Mouse (Mus musculus) embryonic facial prominence, embryonic 15.5 days (tissue): ENCODE measurements around the gene Ncam1. TPM values are rescaled to one million over a fixed set of nuclear protein-coding genes. Genes with fewer than 3 reads are reported as not detected.

Source experiments
- ATAC-seq: fragments of 200-750 bp; cut with Nextera tagmentation; 2 replicates; pipeline ENCODE4 v1.8.0; 2017; ENCODE audit warnings: low read depth, moderate TSS enrichment; ENCODE audit not compliant: insufficient number of reproducible peaks, low FRiP score, low TSS enrichment
- H3K27ac ChIP-seq: fragments of 300-500 bp; sonication (generic); replicated peaks from 2 replicates; pipeline ENCODE4 v1.5.1; 2015; ENCODE audit warnings: mild to moderate bottlenecking, inconsistent platforms
- H3K27me3 ChIP-seq: fragments of 300-500 bp; sonication (generic); 2 replicates; pipeline ENCODE4 v1.6.1; 2015; ENCODE audit warnings: inconsistent platforms
- H3K36me3 ChIP-seq: fragments of 300-500 bp; sonication (generic); 2 replicates; pipeline ENCODE4 v1.6.1; 2015; ENCODE audit warnings: mild to moderate bottlenecking, inconsistent platforms
- H3K4me1 ChIP-seq: fragments of 300-500 bp; sonication (generic); 2 replicates; pipeline ENCODE4 v1.6.1; 2015; ENCODE audit warnings: inconsistent platforms
- H3K4me2 ChIP-seq: fragments of 300-500 bp; sonication (generic); replicated peaks from 2 replicates; pipeline ENCODE4 v1.6.1; 2015; ENCODE audit warnings: mild to moderate bottlenecking, inconsistent platforms
- H3K4me3 ChIP-seq: fragments of 300-500 bp; sonication (generic); replicated peaks from 2 replicates; pipeline ENCODE4 v1.5.1; 2015; ENCODE audit warnings: mild to moderate bottlenecking, inconsistent platforms
- H3K9ac ChIP-seq: fragments of 300-500 bp; sonication (generic); 2 replicates; pipeline ENCODE4 v1.6.1; 2015; ENCODE audit warnings: inconsistent platforms
- H3K9me3 ChIP-seq: fragments of 300-500 bp; sonication (generic); replicated peaks from 2 replicates; pipeline ENCODE4 v1.6.1; 2016; ENCODE audit warnings: inconsistent platforms
- WGBS: fragments of 180-500 bp; shearing (Covaris S2); methylation state at CpG from one replicate; pipeline ENCODE4 v1.1.7; 2015; 5-methylcytosine and 5-hydroxymethylcytosine counted together
- polyA plus RNA-seq: library from polyadenylated mRNA; unstranded; fragments of >200 nt; fragmentation: Nextera tagmentation; extraction: Ambion mirVana; gene quantifications from 2 replicates; pipeline ENCODE4 v1.2.1, GENCODE M21; 2015

Gene Ncam1
- polyA plus RNA-seq, 1 experiment from 2014 or later: 142 TPM

DNA sequence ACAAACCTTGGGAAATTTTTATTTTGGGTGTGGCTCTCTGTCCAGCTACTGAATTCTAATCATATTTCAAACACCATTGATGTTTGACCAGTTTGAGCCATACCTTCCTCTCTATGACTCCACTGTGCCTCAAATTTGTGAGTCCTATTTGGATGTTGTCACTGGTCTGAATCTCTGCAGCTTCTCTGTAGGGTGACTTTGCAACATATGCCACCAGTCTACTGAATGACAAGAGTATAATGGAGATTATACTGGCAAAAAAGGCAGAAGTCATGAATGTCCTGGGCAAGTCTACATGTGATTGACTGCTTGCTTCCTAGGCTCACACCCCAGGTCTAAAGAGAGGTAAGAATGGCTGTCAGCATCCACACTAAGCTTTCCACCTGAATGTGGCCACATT lies 186.3 kb downstream of the Ncam1 start:
- Histone ChIP-seq H3K27me3 (no peaks in the 10 kb centered on the region), H3K4me2 (no peak overlapping the region), H3K4me3 (no peak overlapping the region), H3K4me1 (no peaks in the 10 kb centered on the region), H3K27ac (no peak overlapping the region), H3K9me3 (no peaks in the 10 kb centered on the region), H3K36me3 (no peaks in the 10 kb centered on the region), H3K9ac (no peak overlapping the region)
- no peak for ATAC-seq

DNA sequence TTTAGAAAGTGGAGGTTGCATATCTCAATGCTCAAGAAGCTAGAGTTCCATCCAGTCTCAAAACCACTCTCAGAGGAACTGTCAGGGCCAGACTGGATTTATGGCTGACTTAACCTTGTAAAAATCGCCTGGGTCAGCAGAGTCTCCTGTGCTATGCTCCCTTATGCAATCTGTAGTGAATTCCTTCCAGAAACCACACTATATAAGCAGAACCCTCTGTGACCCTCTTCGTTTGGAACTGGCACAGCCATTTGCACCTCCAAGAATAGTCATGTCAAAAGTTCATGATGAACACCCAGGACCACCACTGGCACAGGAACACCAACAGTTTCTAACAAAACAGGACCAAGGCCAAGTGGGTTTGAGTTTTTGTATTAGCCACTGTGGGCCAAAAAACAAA lies 190.5 kb downstream of the Ncam1 start:
- no peak for ATAC-seq
- Histone ChIP-seq H3K4me1 (peaks cover 10% of the 10 kb centered on the region), H3K36me3 (no peaks in the 10 kb centered on the region), H3K27me3 (no peaks in the 10 kb centered on the region), H3K27ac (no peak overlapping the region), H3K9ac (no peak overlapping the region), H3K4me3 (no peak overlapping the region), H3K9me3 (no peaks in the 10 kb centered on the region), H3K4me2 (no peak overlapping the region)
- WGBS: 66% methylated on average over 2 of the region's 2 CpGs

DNA sequence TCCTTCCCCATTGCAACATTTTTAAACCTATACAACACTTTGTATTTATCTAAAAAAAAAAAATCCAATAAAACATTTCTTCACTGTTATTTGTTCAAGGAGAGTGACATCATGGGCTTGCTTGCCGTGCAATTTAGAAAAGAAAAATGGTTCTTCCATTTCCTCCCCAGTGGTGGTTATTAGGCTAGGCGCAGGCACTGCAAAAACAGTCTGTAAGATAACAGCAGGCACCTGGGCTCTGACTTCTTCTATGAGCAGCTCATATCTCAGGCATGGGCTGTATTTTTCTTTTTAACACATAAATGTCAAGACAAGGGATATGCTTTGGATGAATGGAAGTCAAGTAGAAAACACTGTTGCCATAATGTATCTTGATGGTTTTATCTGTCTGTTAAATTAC lies 192.0 kb downstream of the Ncam1 start:
- WGBS: 69% methylated on average over 2 of the region's 2 CpGs
- Histone ChIP-seq H3K27ac (no peak overlapping the region), H3K4me1 (peaks cover 11% of the 10 kb centered on the region), H3K4me3 (no peak overlapping the region), H3K9ac (no peak overlapping the region), H3K36me3 (no peaks in the 10 kb centered on the region), H3K27me3 (no peaks in the 10 kb centered on the region), H3K9me3 (no peaks in the 10 kb centered on the region), H3K4me2 (no peak overlapping the region)
- ATAC-seq: no peak

DNA sequence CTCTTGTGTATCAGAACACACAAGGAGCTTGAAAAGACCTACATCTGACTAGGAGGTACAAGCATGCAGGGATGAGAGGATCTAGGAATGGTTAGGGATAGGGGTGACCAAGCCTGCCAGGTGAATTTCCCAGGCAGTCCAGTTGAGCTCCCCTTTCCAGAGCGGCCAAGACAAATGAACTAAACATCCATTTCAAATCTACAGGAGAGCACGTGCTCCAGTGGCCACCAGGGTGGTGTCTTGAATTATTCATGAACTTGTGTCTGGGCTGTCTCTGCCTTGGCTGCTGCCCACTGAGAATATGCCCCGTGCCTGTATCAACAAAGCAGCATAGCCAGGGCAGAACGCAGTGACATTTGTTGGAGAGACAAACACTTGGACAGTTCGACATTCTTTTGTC lies 192.4 kb downstream of the Ncam1 start:
- H3K27ac ChIP-seq: 0 out of 2 replicates have a peak overlapping the region, but pooled peaks have one; percentile 11
- 43% methylated on average over 5 of the region's 5 CpGs for WGBS
- no peak overlapping the region for H3K9ac ChIP-seq
- no peak overlapping the region for H3K4me2 ChIP-seq
- no peaks in the 10 kb centered on the region for H3K36me3 ChIP-seq
- H3K9me3 ChIP-seq: no peaks in the 10 kb centered on the region
- H3K4me1 ChIP-seq: peaks cover 15% of the 10 kb centered on the region
- H3K27me3 ChIP-seq: no peaks in the 10 kb centered on the region
- no peak for ATAC-seq
- no peak overlapping the region for H3K4me3 ChIP-seq

DNA sequence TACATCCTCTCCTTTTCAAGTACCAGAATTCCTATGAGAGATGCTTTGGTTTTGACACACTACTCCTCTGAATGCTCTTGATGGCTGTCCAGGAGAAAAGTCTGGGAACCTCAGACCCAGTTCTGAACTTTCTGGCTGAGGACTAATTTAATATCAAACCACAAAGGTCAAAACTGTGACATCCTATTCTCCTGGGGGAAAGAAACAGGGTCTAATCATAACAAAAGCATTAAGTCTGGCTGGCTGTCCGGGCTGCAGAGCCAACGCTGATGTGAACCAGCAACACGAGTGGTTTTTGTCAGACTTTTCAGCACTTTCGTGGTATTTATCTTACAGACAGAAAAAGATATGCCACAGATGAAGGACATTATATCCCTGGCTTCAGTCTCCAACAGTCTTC lies 192.9 kb downstream of the Ncam1 start:
- Histone ChIP-seq H3K36me3 (no peaks in the 10 kb centered on the region), H3K4me2 (no peak overlapping the region), H3K9ac (no peak overlapping the region), H3K27ac (0 out of 2 replicates have a peak overlapping the region, but pooled peaks have one; percentile 11), H3K9me3 (no peaks in the 10 kb centered on the region), H3K27me3 (no peaks in the 10 kb centered on the region), H3K4me1 (peaks cover 17% of the 10 kb centered on the region), H3K4me3 (no peak overlapping the region)
- 23% methylated on average over 4 of the region's 4 CpGs for WGBS
- no peak for ATAC-seq

DNA sequence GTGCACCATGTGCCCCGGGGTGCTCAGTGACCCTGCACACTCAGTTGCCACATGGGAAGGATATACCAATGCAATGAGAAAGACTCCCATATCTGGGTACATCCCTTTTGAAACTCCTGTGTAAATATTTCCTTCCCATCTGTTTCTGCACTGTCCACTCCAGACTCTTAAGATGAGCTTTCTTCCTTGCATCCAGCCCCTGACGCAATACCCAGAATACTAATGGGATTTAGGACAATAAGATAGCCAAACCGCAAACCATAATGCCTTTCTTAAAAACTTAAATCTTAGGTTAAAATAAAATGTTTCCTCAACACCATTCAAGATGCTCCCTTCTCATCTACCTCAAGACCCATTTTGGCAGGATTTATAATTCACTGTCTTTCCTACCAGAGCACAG lies 193.4 kb downstream of the Ncam1 start:
- H3K9me3 ChIP-seq: no peaks in the 10 kb centered on the region
- H3K36me3 ChIP-seq: no peaks in the 10 kb centered on the region
- peaks cover 17% of the 10 kb centered on the region for H3K4me1 ChIP-seq
- H3K4me3 ChIP-seq: no peak overlapping the region
- WGBS: 88% methylated on average over 3 of the region's 3 CpGs
- no peak for ATAC-seq
- no peak overlapping the region for H3K4me2 ChIP-seq
- H3K27ac ChIP-seq: no peak overlapping the region
- no peak overlapping the region for H3K9ac ChIP-seq
- H3K27me3 ChIP-seq: no peaks in the 10 kb centered on the region

DNA sequence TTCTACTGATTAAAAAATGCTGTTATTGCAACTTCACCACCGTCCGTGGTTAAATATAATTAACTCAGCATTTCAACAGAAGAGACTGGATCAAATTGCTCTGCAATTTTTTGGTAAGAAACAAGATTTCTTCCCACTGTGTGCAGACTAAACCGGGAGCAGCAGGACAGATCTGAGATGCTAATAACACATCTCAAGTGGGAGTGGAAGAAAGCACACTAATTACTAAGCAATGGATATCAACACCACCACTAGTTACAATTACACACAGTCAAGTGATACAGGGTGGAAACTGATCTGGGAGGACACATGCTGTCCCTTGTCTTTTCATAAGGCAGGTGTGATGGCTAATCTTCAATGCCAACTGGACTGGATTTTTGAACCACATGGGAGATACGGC lies 197.5 kb downstream of the Ncam1 start:
- WGBS: 36% methylated on average over 4 of the region's 4 CpGs
- Histone ChIP-seq H3K4me3 (no peak overlapping the region), H3K9me3 (no peaks in the 10 kb centered on the region), H3K27ac (no peak overlapping the region), H3K9ac (no peak overlapping the region), H3K27me3 (no peaks in the 10 kb centered on the region), H3K4me2 (no peak overlapping the region), H3K36me3 (no peaks in the 10 kb centered on the region), H3K4me1 (peaks cover 15% of the 10 kb centered on the region; the same call in 1 of the 2 replicates)
- peak; percentile 24; the same call in 1 of the 2 replicates for ATAC-seq

DNA sequence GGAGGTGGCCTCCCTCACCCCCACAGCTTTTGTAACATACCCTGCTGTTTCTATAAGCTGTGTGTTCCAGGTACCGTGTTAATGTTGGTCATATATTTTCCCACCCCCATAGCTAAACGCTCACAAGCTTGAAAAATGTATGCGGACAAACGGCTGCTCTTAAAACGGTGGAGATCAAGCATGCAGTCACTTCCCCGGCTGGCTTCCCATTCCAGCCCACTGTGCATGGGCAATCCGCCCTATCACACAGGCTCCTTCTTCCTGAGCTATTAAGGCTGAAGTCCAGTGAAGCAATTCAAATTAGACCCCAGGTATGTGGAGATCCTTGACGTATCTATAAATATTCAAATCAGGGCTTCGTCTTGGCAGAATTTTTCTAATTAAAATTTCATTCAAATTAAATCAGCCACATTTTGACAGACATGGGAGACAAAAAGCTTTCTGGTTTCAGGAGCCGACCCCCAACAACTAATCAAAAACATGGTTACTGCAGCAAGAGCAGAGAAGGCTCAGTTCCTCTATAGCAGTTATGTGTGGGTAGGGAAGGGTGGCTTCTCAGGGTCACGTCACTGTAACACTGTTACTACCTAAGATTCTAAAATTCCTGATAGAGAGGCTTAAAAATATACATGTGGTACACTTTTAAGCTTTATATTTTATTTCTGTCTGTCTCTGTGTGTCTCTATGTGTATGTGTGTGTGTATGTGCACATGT lies 202.9 kb downstream of the Ncam1 start:
- Histone ChIP-seq H3K27me3 (no peaks in the 10 kb centered on the region), H3K27ac (peak overlapping the region; percentile 22; the same call in 1 of the 2 replicates), H3K4me3 (no peak overlapping the region), H3K4me2 (no peak overlapping the region), H3K9ac (no peak overlapping the region), H3K4me1 (peaks cover 37% of the 10 kb centered on the region), H3K36me3 (no peaks in the 10 kb centered on the region), H3K9me3 (no peaks in the 10 kb centered on the region)
- ATAC-seq: no peak
- 34% methylated on average over 11 of the region's 11 CpGs for WGBS

DNA sequence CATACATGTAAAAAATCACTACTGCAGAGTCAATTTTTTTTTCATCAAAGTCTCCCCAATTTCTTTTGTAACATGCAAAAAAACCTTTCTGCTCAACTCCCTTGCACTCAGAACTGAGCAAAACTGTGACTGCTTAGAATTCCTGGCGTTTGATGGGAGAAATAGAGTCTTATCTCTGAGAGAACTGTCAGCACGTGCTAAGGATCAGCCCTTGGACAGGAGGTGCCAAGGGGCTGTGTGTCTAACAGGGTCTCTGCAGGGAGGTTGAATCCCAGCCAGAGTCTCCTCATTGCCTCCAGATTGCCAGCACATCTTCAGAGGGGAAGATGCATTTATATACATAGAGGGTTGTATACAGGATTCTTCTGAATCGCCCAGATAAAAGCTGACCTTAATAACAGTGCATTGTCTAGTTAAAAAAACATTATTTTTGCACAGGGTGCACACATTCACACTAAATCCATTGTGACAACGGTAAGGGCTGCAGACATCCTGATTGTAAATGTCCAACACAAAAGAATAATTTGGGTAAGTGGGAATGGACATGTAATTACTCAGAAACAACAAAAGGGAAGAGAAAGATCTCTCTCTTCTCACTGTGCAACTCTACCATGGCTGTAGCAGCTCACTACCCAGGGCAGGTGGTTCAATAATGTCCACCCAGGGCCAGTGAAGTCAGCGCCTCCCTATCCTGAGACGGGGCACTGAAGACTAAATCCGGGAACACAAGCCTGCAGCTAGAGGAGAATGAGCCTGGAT lies 203.7 kb downstream of the Ncam1 start:
- 39% methylated on average over 7 of the region's 7 CpGs for whole genome bisulfite sequencing
- Histone ChIP-seq H3K4me3 (no peak overlapping the region), H3K27ac (peak overlapping the region; percentile 22; the same call in 1 of the 2 replicates), H3K4me1 (peaks cover 44% of the 10 kb centered on the region), H3K4me2 (no peak overlapping the region), H3K9me3 (no peaks in the 10 kb centered on the region), H3K9ac (no peak overlapping the region), H3K36me3 (no peaks in the 10 kb centered on the region), H3K27me3 (no peaks in the 10 kb centered on the region)
- no peak for ATAC-seq

DNA sequence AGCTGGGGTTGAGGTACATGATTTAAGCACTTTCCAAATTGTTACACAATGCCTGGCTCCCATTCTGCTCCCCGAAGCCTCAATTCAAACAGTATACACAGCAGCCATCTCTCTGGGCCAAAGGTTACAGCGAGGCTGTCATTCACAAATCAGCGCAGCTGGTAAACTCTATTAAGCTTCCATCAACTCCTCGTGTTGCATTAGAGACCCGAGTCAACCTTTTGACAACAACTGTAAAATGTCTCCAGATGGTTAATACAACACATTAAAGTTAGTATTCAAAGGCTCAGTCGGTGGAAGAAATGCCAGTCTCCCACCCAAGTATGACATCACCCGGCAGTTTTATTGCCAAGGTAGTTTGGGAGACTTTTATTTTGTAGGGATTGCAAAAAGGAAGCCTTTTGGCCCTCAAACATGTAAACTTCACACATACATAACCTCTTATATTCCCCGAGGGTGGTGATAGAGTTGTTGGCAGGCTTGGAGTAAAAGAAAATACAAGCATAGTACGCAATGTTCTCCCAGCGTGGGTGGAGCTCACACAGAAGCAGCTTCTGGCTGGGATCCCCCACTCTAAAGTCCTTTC lies 204.7 kb downstream of the Ncam1 start:
- no peak overlapping the region for H3K4me3 ChIP-seq
- H3K36me3 ChIP-seq: no peaks in the 10 kb centered on the region
- H3K27me3 ChIP-seq: no peaks in the 10 kb centered on the region
- WGBS: 22% methylated on average over 10 of the region's 10 CpGs
- peak; percentile 65; the same call in 1 of the 2 replicates for ATAC-seq
- H3K9ac ChIP-seq: no peak overlapping the region
- peaks cover 49% of the 10 kb centered on the region for H3K4me1 ChIP-seq
- no peaks in the 10 kb centered on the region for H3K9me3 ChIP-seq
- H3K27ac ChIP-seq: no peak overlapping the region
- H3K4me2 ChIP-seq: no peak overlapping the region

DNA sequence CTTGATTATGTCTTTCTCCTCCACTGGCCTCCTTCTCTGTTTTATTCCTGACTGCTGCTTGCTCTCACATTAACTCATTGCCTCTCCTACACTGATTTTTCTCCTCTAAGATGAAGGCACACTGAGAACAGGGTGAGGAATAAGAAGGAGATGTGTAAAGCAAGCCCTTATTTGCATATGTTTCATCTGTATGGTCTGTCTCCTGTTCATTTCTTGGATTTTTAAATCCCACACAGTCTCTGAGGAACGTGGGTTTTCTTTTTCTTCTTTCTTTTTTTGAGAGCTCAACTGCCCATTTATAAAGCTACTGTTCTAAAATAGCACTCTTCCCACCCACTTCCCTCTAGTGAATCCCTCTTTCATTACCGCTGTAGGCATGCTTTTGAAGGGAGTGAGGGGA lies 206.7 kb downstream of the Ncam1 start:
- H3K4me3 ChIP-seq: no peak overlapping the region
- 53% methylated on average over 2 of the region's 2 CpGs for WGBS
- no peaks in the 10 kb centered on the region for H3K27me3 ChIP-seq
- H3K9ac ChIP-seq: no peak overlapping the region
- H3K36me3 ChIP-seq: no peaks in the 10 kb centered on the region
- peaks cover 49% of the 10 kb centered on the region for H3K4me1 ChIP-seq
- no peak for ATAC-seq
- H3K9me3 ChIP-seq: no peaks in the 10 kb centered on the region
- no peak overlapping the region for H3K4me2 ChIP-seq
- H3K27ac ChIP-seq: no peak overlapping the region
